Mouse (Mus musculus) right cerebral cortex, postnatal 4 days (tissue): ENCODE measurements at regions not wholly inside any gene's neighbourhood (a gene's known extent, or its start where the extent isn't known, plus 50 kb on each side); places are given as distances from the start of the nearest gene placed in this dataset.
"Not testable (repeated sequence)": the region's sequence is repeated elsewhere in the genome, so short reads cannot be mapped to it uniquely, and the experiment has no call there.

Experiments
- DNase-seq: peaks from one replicate; pipeline ENCODE4 v3.0.0-alpha.2; 2022

GRCm38 (mm10) chr5:6590058-6590457 is 713.9 kb upstream of the Tex47 start:
- DNase-seq, result peak; percentile 7

GRCm38 (mm10) chr5:6611151-6611550 is 692.8 kb upstream of the Tex47 start:
- DNase-seq, result not testable (repeated sequence)

GRCm38 (mm10) chr5:6644869-6645268 is 659.0 kb upstream of the Tex47 start:
- DNase-seq, result no peak

GRCm38 (mm10) chr5:6676211-6676610 is 627.7 kb upstream of the Tex47 start:
- not testable (repeated sequence) for DNase-seq

GRCm38 (mm10) chr5:6709668-6710309 is 594.1 kb upstream of the Tex47 start:
- DNase-seq, result no peak

GRCm38 (mm10) chr5:6716179-6716578 is 587.7 kb upstream of the Tex47 start:
- no peak for DNase-seq

- DNase-seq, result no peak
Measured at GRCm38 (mm10) chr5:6716630-6717029, 587.3 kb upstream of the Tex47 start.
